Mouse (Mus musculus) embryonic facial prominence, embryonic 11.5 days (tissue): Measurements from ENCODE around the gene Lrrc46. TPM values are rescaled to one million over a fixed set of nuclear protein-coding genes. Genes with fewer than 3 reads are reported as not detected.

ENCODE experiments used
- microRNA-seq: library from miRNA; unstranded; fragments of <30 nt; microRNA quantifications from one replicate; pipeline ENCODE4, GENCODE M21; 2016; ENCODE audit warnings: borderline number of aligned reads
- polyA plus RNA-seq: library from polyadenylated mRNA; unstranded; fragments of >200 nt; fragmentation: Nextera tagmentation; extraction: Ambion mirVana; gene quantifications from 2 replicates; pipeline ENCODE4 v1.2.1, GENCODE M21; 2014

Lrrc46 gene
- polyA plus RNA-seq, 1 experiment from 2014 or later, result 1.1 TPM

Small RNAs within 50 kb of the gene (microRNA-seq; reads per million reads assigned to microRNA genes)
- 2.4 reads per million for gene Mir8103

Other genes with a start within 250 kb of the Lrrc46 start
- gene Nfe2l1, start 211.4 kb downstream of the Lrrc46 start, polyA plus RNA-seq, result 30.3 and 32.5 TPM in 2 replicates
- 61.1 and 61.2 TPM in 2 replicates for gene Copz2, start 191.5 kb downstream of the Lrrc46 start, polyA plus RNA-seq
- 76.0 and 76.2 TPM in 2 replicates for gene Cdk5rap3, start 124.9 kb downstream of the Lrrc46 start, polyA plus RNA-seq
- gene Prr15l, start 113.3 kb downstream of the Lrrc46 start, polyA plus RNA-seq, result 1.7 and 2.8 TPM in 2 replicates
- gene Pnpo, start 97.4 kb downstream of the Lrrc46 start, polyA plus RNA-seq, result 26.7 and 29.0 TPM in 2 replicates
- 15.8 and 18.3 TPM in 2 replicates for gene Sp2, start 58.4 kb downstream of the Lrrc46 start, polyA plus RNA-seq
- gene Sp6, start 28.0 kb downstream of the Lrrc46 start, polyA plus RNA-seq, result 0.29 and 0.45 TPM in 2 replicates
- gene Scrn2, start 11.5 kb downstream of the Lrrc46 start, polyA plus RNA-seq, result 20.4 and 26.0 TPM in 2 replicates
- gene Mrpl10, start 153 bp upstream of the Lrrc46 start, polyA plus RNA-seq, result 85.7 and 91.2 TPM in 2 replicates
- 4.3 and 5.8 TPM in 2 replicates for gene Osbpl7, start 9.2 kb upstream of the Lrrc46 start, polyA plus RNA-seq
- not detected in 2 replicates for gene Tbx21, start 73.9 kb upstream of the Lrrc46 start, polyA plus RNA-seq
- gene Tbkbp1, start 110.1 kb upstream of the Lrrc46 start, polyA plus RNA-seq, result 3.3 and 4.8 TPM in 2 replicates
- gene Kpnb1, start 146.5 kb upstream of the Lrrc46 start, polyA plus RNA-seq, result 98.7 and 103 TPM in 2 replicates
- 70.3 and 75.1 TPM in 2 replicates for gene Npepps, start 239.2 kb upstream of the Lrrc46 start, polyA plus RNA-seq